Mouse (Mus musculus): Measurements from ENCODE around the gene Dnajb6.
"Not testable (repeated sequence)": the region's sequence is repeated elsewhere in the genome, so short reads cannot be mapped to it uniquely, and the experiment has no call there.

DNA sequence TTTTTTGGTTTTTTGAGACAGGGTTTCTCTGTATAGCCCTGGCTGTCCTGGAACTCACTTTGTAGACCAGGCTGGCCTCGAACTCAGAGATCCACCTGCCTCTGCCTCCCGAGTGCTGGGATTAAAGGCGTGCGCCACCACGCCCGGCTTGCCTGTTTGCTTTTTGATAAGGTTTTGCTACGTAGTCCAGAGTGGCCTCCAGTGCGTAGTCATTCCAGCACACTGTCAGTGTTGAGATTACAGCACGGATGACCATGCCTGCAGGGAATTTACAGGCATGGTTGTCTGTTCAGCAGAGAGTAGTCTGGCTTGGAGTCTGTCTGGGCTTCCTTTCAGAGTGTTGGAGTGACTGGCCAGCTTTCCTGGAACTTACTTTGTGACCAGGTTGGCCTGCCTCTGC, 44.2 kb downstream of the Dnajb6 start:
- TF ChIP-seq CTCF (IDR thresholded peaks at IDR 0.05; ENCODE audit: extremely low read depth, insufficient read length, insufficient replicate concordance, low read depth, low read length); POLR2A (IDR thresholded peaks at IDR 0.05; ENCODE audit: low read depth, low read length): not testable (repeated sequence)
